Mouse (Mus musculus) adrenal gland, adult 8-10 months (tissue): Measurements from ENCODE around the gene Ncs1. TPM values are rescaled to one million over a fixed set of nuclear protein-coding genes. Genes with fewer than 3 reads are reported as not detected.

Experiments
- DNase-seq: peaks from one replicate; pipeline ENCODE4 v3.0.0; 2022
- total RNA-seq, 4 experiments: library from RNA; stranded (reverse); gene quantifications; 2 replicates each; pipeline ENCODE4 v1.2.4; 2022

Ncs1 gene
- total RNA-seq: 10 to 100 TPM in 2 of 4 experiments, 1 to 10 TPM in 2; 4.4 to 11.0 (median 7.7) TPM

DNA sequence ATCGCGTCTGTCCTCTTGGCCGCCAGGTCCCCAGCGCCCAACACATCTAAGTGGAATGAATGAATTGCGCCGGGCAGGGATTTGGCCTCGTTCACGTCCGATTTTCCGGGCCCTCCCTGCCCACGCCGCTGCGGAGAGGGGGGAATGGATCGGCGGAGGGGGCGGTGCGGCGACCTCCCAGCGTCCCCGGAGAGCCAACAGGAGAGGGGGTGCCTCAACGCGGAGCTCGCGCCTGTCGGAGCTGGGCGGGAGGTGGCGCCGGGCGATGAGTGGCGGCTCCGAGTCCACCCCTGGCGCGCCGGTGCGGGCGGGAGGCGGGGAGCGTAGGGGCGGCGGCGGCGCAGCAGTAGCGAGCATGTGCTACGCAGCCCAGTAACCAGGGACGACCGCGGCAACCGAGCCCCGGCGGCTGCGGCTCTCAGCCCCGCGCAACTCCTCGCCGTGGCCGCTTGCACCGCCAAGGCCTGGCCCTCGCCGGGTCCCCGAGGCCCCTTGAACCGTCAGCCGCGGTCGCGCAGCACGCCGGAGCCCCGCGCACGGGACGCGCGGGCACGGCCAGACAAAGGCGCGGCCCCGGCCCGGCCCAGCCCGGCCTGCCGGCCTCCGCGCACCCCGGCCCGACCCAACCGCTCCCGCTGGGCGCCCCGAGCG lies at the start of gene Ncs1:
Gene Ncs1 (plus strand): TSS at position 333 of the 651 bp plus-strand sequence.
- DNase-seq: peak; percentile 36

DNA sequence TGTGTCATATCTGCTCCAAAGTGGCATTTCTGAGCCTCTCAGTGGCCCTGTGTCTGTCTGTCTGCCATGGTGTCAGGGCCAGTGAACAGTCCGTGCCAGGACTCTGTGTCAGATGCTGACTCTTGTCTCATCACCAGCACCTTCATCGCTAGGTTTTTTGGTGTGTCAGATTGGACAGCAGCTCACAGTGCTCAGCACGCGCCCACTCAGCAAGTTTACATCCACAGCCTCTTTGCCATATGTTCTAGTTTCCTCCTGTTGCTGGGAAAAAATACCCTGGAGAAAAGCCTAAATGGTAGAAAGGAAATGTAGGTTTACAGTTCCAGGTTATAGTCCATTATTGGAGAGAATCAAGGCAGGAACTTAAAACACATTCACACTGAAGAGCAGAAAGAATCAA lies 47.0 kb upstream of the Ncs1 start:
- DNase-seq: no peak

DNA sequence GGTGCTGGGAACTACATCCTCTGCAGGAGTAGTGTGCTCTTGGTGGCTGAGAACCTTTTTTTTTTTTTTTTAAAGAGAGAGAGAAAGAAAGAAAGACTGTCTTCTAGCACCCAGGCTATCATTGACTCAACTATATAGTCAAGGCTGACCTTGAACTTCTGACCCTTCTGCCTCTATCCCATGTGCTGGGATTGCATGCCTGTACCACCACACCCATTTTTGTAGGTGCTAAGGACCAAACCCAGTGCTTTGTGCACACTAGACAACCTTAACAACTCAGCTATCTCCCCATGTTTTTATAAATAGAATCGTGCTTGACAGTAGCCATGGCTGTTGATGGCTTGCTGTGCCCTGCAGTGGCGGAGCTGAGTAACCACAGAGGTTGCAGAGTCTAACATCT lies 45.6 kb upstream of the Ncs1 start:
- no peak for DNase-seq

- DNase-seq: no peak
These were observed 43.8 kb upstream of the Ncs1 start for GRCm38 (mm10) chr2:31201851-31202250.

DNA sequence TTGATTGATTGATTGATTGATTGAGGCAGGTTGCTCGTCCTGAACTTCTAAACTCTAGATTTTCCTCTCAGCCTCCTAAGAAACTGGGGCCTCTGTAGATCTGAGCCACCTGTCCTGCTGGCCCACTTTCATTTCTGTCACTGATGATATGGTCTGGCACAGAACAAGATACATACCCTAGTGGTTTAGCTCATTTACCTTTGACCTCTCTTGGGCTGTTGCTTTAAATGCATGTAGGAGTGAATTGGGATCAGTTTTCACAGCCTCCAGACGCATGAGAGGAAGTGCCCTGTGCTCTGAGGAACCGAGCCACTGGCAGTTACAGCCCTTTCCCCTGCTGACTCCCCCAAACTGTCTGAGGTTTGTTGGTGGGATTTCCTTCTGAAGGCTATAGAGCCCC lies 43.3 kb upstream of the Ncs1 start:
- no peak for DNase-seq

- DNase-seq: peak; percentile 35
These were observed 42.7 kb upstream of the Ncs1 start for GRCm38 (mm10) chr2:31202956-31203355.

DNA sequence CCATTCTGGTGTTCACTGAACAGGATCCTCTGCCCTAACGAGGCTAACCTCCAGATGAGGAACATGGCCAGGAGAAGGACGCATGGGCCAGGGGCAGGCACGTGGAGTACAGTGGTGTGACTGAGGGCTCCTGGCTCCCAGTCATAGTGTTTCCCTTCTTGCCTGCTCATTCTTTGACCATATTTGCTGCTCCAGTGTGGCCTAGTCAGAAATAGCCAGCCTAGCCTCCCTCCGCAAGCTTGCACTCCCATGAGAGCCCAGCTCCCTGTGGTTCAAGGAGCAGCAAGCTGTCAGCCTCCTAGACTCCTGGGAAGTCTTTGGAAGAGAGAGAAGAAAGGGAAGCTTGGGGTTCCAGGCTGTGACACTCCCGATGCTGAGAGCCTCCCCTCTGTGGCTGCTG lies 40.9 kb upstream of the Ncs1 start:
- no peak for DNase-seq

GRCm38 (mm10) chr2:31206211-31206610 lies 39.4 kb upstream of the Ncs1 start:
- no peak for DNase-seq

GRCm38 (mm10) chr2:31206882-31207281 lies 38.7 kb upstream of the Ncs1 start:
- no peak for DNase-seq

GRCm38 (mm10) chr2:31208544-31209142 lies 37.0 kb upstream of the Ncs1 start:
- no peak for DNase-seq

DNA sequence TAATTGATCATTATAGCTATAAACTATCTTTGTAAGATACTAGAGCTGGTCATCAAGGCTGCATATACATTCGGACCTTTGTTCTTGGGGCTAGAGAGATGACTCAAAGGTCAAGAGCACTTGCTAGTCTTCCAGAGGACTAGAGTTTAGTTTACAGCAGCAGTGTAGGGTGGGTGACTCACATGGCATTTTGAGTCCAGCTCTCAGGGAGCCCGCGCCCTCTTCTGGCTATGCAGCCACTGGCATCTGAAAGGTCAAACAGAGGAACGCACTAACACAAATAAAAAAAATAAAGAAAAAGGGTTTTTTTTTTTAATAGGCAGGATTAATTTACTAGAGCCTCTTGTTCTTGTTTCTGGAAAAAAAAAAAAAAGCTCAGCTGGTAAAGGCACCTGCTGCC lies 36.1 kb upstream of the Ncs1 start:
- peak; percentile 50 for DNase-seq

DNA sequence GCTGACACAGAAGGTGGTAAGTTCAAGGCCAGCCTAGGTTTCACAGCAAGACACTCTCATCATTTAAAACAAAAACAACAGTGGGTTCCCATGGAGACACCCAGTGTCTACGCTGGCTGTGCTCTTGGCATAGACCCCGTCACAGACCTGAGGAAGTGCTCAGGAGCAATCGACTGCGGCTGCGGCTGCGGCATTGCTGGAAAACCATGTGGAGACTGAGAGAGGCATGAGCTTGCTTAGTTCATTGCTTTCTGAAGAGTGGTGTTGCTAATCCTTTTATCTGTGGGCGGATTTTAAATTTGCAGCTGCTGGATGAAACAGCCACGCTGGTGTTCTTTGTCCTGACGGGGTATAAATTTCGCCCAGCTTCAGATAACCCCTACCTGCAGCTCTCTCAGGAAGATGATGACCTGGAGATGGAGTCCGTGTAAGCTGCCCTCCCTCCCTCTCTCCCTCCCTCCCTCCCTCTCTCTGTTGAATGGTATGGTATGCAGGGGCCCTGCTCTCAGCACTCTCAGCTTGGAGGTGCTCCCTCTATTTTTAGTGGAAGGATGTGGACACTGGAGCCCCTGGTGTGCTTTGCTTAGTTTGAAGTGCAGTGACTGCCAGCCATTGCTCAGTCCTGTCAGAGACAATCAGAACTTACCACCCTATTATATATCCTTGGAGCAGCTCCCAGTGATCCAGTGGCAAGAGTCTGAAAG lies 35.3 kb upstream of the Ncs1 start:
- no peak for DNase-seq

GRCm38 (mm10) chr2:31211204-31211603 lies 34.4 kb upstream of the Ncs1 start:
- DNase-seq: no peak

DNA sequence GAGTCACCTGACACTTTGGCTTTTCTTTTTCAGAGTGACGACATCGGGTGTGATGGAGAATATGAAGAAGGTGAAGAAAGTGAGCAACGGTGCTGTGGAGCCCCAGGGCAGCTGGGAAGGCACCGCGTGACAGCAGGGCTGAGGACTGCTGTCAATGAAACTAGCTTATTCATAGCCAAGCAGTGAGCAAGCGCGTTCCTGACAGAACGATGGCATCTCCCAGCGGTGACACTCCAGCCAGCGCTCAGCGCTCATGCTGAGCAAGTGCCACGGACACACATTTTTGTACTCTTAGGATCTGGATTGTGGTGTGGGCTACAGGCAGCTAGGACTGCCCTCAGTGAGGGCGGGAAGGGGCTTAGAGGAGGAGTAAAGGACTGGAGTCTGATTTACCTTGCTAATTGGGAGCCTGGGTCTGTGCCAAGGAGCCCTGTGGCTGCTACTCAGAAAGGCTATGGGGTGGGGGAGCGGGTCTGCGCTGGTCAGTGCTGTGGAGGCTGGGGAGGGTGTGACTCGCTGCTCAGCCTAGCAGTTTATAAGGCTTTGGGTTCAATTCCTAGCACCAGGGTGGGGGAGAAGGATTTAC lies 31.3 kb upstream of the Ncs1 start:
- DNase-seq: no peak

- DNase-seq: no peak
These were observed 27.0 kb upstream of the Ncs1 start for GRCm38 (mm10) chr2:31218611-31219010.

DNA sequence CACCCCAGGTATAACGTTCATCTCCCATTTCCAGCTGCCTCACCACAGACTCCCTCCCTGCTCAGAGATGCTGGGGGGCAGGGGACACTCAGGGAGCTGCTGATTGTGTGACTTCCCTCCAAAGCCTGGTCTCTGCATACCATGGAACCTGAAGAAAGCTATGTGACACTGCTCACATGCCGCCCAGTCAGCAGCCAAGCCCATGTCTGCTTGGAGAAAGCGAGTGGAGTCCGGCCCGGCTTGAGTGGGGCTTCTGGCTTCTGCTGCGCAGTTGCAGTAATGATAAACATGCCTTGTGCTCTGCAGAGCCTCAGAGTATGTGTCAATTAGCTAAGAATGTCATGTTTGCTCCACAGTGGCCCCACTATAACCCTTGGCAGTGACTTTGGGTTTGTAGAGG lies 26.2 kb upstream of the Ncs1 start:
- DNase-seq: no peak

- DNase-seq: no peak
These were observed 24.8 kb upstream of the Ncs1 start for GRCm38 (mm10) chr2:31220844-31221243.

DNA sequence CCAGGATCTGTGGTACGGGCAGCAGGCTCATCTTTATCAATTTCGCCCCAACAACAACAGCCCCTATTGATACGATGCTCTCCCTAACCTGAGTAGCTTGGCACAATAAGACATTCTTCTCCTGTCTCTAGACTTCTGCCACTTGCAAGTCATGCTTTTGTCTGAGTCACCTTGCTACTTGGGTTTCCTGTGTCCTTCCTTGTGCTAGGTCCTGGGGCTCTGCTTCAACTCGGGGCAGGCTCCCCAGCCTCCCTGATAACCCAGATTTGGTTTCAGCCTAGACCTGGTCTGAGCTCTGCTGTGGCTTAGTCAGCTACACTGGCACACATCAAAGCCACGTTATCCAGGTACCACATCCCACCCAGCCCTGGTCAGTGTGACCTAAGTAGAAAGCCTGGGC lies 24.0 kb upstream of the Ncs1 start:
- DNase-seq: no peak

DNA sequence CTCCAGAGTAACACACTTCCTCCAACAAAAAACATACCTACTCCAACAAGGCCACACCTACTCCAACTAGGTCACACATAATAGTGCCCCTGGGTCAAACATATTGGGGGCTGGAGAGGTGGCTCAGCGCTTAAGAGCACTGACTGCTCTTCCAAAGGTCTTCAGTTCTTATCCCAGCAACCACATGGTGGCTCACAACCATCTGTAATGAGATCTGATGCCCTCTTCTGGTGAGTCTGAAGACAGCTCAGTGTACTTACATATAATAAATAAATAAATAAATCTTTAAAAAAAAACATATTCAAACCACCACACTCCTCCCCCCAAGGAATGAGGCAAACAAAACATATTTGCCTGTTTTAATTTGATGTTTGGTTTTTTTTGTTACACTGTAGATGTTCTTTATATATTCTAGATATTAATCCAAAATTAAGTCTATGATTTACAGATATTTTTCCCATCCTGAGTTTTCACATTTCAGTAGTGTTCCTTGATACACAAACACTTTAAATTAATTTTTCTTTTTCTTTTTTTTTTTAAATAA lies 16.8 kb upstream of the Ncs1 start:
- DNase-seq: no peak

GRCm38 (mm10) chr2:31239203-31239696 lies 6.4 kb upstream of the Ncs1 start:
- no peak for DNase-seq

DNA sequence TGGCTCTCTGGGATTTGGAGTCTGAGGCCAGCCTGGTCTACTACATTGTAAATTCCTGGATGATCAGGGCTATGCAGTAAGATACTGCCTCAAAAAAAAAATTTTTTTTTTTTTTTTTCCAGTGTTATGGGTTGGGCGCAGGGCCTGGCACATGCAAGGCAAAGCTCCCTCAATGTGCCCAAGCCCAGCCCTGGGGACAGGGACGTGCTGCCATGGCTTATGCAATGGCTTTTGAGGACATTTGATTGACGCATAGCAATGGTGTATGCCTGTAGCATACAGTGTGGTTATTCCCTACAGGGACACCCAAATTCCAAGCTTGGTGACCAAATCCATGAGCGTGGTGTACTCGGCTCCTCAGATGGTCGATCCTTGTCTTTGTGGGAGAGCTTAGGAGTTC lies 5.8 kb upstream of the Ncs1 start:
- DNase-seq: no peak

DNA sequence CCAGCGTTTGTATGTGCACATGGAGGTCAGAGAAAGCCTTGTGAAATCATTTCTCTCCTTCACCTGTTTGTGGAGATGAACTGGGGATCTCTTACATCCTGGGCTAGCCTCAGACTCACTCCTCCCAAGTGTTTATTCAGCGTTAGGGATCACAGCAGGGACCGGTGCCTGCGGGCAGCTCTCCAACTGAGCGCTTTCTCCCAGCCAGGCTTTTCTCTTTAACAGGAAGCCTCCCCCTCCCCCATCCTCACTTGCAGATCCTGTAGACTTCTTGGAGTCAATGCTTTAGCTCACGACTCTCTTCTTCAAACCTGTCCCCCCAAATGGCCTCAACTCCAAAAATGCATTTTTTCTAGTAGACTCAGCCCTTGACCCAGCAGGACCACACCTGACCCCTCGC lies 4.0 kb upstream of the Ncs1 start:
- no peak for DNase-seq

DNA sequence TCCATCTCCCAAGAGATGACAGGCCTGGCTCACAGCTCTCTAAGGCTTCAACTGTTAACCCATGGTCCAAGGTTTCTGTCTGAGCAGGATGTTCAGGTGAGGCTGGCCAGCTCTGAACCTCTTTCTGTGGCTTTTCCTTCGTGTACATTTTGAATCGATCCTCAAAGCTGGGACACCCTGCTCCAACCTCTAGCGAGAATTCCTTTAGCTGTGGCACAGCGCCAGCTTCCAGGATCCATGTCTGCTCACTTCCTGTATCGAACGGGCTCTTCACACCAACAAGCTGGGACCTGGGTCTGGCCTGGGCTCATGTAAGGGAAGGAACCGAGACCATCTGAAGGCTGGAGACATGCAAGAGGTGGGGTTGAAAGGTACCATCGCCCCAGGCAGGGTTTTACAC lies 1.4 kb upstream of the Ncs1 start:
- DNase-seq: no peak
